Mouse (Mus musculus) stomach, postnatal 0 days (tissue): ENCODE results near the gene Rraga. TPM values are rescaled to one million over a fixed set of nuclear protein-coding genes. Genes with fewer than 3 reads are reported as not detected.

Source experiments
- ATAC-seq: fragments of 200-750 bp; cut with Nextera tagmentation; 2 replicates; pipeline ENCODE4 v1.8.0; 2017; ENCODE audit not compliant: low FRiP score, low TSS enrichment
- DNase-seq: peaks from one replicate; pipeline ENCODE4 v3.0.0-alpha.2; 2016; ENCODE audit warnings: low spot score
- H3K27ac ChIP-seq: fragments of 300-500 bp; sonication (generic); replicated peaks from 2 replicates; pipeline ENCODE4 v1.5.1; 2014; ENCODE audit warnings: mild to moderate bottlenecking, control low read depth
- H3K27me3 ChIP-seq: fragments of 300-500 bp; sonication (generic); 2 replicates; pipeline ENCODE4 v1.6.1; 2014; ENCODE audit warnings: low read length; ENCODE audit not compliant: control insufficient read depth, insufficient read depth
- H3K36me3 ChIP-seq: fragments of 300-500 bp; sonication (generic); 2 replicates; pipeline ENCODE4 v1.6.1; 2014; ENCODE audit warnings: low read length, mixed read lengths; ENCODE audit not compliant: control insufficient read depth, insufficient read depth
- H3K4me1 ChIP-seq: fragments of 300-500 bp; sonication (generic); replicated peaks from 2 replicates; pipeline ENCODE4 v1.6.1; 2014; ENCODE audit warnings: antibody characterized with exemption; ENCODE audit not compliant: control insufficient read depth, insufficient read depth
- H3K4me2 ChIP-seq: fragments of 300-500 bp; sonication (generic); replicated peaks from 2 replicates; pipeline ENCODE4 v1.6.1; 2014; ENCODE audit warnings: low read depth, mild to moderate bottlenecking, control low read depth, moderate library complexity
- H3K4me3 ChIP-seq: fragments of 300-500 bp; sonication (generic); 2 replicates; pipeline ENCODE4 v1.5.1; 2014; ENCODE audit warnings: low read depth, low read length, control low read depth
- H3K9ac ChIP-seq: fragments of 300-500 bp; sonication (generic); 2 replicates; pipeline ENCODE4 v1.6.1; 2014; ENCODE audit warnings: mild to moderate bottlenecking, low read length, control low read depth, mixed read lengths
- H3K9me3 ChIP-seq: fragments of 300-500 bp; sonication (generic); 2 replicates; pipeline ENCODE4 v1.6.1; 2016; ENCODE audit warnings: low read length; ENCODE audit not compliant: control insufficient read depth
- CTCF ChIP-seq: IDR thresholded peaks from 2 replicates; pipeline ENCODE4 v1.5.1; 2016; ENCODE audit warnings: antibody characterized with exemption, low read depth, mild to moderate bottlenecking, moderate library complexity
- EP300 ChIP-seq: optimal IDR thresholded peaks from 2 replicates; pipeline ENCODE3; 2016; ENCODE audit warnings: antibody characterized with exemption
- WGBS: fragments of 180-500 bp; shearing (Covaris S2); extraction: QIAGEN DNeasy Blood & Tissue Kit; methylation state at CpG from one replicate; pipeline ENCODE4 v1.1.7; 2014; 5-methylcytosine and 5-hydroxymethylcytosine counted together
- polyA plus RNA-seq: library from polyadenylated mRNA; unstranded; fragments of >200 nt; fragmentation: Nextera tagmentation; extraction: Ambion mirVana; gene quantifications from 2 replicates; pipeline ENCODE4 v1.2.1, GENCODE M21; 2015

The Rraga gene
- polyA plus RNA-seq, 1 experiment from 2014 or later, result 49.3 TPM

DNA sequence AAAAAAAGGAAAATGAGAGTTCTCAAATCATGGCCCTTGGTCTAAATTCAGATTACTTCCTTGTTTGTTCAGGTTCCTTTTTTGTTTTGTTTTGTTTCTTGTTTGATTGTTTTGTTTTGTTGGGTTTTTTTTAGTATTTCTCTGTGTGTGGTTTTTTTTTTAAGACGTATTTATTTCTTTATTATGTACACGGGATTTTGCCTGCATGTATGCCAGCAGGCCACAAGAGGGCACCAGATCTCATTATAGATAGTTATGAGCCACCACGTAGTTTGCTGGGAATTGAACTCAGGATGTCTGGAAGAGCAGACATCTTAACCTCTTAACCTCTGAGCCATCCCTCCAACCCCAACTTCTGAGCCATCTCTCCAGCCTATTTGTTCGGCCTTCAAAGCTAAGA is 37.5 kb upstream of the Rraga start:
- Histone ChIP-seq H3K4me3 (no peak overlapping the region), H3K9me3 (no peaks in the 10 kb centered on the region), H3K4me2 (no peak overlapping the region), H3K36me3 (no peaks in the 10 kb centered on the region), H3K9ac (no peak overlapping the region), H3K27ac (no peak overlapping the region), H3K27me3 (no peaks in the 10 kb centered on the region), H3K4me1 (no peaks in the 10 kb centered on the region)
- TF ChIP-seq EP300, result no peak
- peak; percentile 75 for TF ChIP-seq CTCF
- WGBS, result 43% methylated on average over 4 of the region's 4 CpGs
- no peak for ATAC-seq
- peak; percentile 27 for DNase-seq

DNA sequence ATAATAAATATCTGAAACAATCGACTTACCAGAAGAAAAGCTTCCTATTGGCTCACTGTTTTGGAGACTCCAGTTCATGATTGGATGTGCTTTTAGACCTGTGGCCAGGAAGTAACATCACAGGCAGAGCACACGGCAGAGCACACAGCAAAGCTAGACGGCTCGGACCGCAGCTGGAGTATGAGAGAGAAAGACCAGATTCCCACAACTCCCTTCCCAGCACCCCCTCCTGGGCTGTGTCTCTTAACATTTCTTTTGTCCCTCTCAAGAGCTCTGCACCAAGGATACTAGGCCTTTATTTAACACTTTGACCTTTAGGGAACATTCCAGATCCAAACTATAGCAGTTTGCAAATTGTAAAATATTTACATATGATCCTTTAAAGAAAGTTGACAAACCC is 36.5 kb upstream of the Rraga start:
- H3K9ac ChIP-seq, result no peak overlapping the region
- WGBS, result 93% methylated on average over 5 of the region's 5 CpGs
- no peaks in the 10 kb centered on the region for H3K36me3 ChIP-seq
- H3K4me2 ChIP-seq, result no peak overlapping the region
- H3K27me3 ChIP-seq, result no peaks in the 10 kb centered on the region
- H3K4me3 ChIP-seq, result no peak overlapping the region
- H3K9me3 ChIP-seq, result no peaks in the 10 kb centered on the region
- no peak for ATAC-seq
- no peak overlapping the region for H3K27ac ChIP-seq
- no peaks in the 10 kb centered on the region for H3K4me1 ChIP-seq
- TF ChIP-seq CTCF (no peak), EP300 (no peak)
- DNase-seq, result no peak

DNA sequence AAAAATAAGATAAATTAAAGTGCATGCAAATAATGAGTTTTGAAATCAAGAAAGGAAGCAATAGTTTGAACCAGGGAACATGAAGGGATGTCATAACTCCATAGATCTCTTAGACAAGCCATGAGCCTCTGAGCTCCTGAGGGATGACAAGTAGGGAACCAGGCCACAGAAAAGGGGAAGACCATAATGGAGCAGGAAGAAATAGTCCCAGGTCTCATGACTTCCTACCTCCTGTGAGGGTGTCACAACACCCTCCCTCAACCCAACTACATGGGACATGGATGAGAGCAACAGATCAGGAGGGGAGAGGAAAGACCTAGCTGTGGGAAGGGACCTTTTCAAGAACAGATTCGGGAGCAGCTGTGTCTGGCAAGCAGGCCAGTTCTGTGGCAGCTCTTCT is 33.9 kb upstream of the Rraga start:
- TF ChIP-seq CTCF (no peak), EP300 (no peak)
- no peaks in the 10 kb centered on the region for H3K9me3 ChIP-seq
- DNase-seq (no peak), ATAC-seq (no peak)
- 86% methylated on average over 1 of the region's 1 CpGs for WGBS
- H3K4me3 ChIP-seq, result no peak overlapping the region
- H3K9ac ChIP-seq, result no peak overlapping the region
- no peak overlapping the region for H3K4me2 ChIP-seq
- H3K27ac ChIP-seq, result no peak overlapping the region
- H3K4me1 ChIP-seq, result no peaks in the 10 kb centered on the region
- no peaks in the 10 kb centered on the region for H3K36me3 ChIP-seq
- H3K27me3 ChIP-seq, result no peaks in the 10 kb centered on the region

DNA sequence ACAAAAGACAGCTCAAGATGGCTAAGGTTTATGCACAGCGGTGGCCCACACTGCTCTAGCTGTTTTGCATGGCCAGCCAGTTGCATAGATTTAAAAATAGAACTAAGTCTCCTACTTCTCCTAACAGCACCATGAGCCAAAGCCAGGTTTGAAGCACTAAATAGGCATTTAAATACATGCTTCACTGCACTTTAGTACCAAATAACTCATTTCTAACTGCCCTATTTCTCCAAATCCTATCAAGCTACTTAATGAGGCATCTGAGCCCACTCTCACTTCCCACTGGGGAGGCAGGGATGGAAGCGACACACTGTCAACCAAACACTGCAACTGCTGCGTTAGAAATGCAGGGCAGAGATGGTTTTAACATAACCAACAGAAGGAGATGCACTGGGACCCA is 31.5 kb upstream of the Rraga start:
- H3K4me1 ChIP-seq, result no peaks in the 10 kb centered on the region
- ATAC-seq (no peak), DNase-seq (no peak)
- 81% methylated on average over 3 of the region's 3 CpGs for WGBS
- H3K4me2 ChIP-seq, result no peak overlapping the region
- no peaks in the 10 kb centered on the region for H3K27me3 ChIP-seq
- TF ChIP-seq CTCF (no peak), EP300 (no peak)
- H3K9ac ChIP-seq, result no peak overlapping the region
- H3K27ac ChIP-seq, result no peak overlapping the region
- no peaks in the 10 kb centered on the region for H3K36me3 ChIP-seq
- no peaks in the 10 kb centered on the region for H3K9me3 ChIP-seq
- H3K4me3 ChIP-seq, result no peak overlapping the region

DNA sequence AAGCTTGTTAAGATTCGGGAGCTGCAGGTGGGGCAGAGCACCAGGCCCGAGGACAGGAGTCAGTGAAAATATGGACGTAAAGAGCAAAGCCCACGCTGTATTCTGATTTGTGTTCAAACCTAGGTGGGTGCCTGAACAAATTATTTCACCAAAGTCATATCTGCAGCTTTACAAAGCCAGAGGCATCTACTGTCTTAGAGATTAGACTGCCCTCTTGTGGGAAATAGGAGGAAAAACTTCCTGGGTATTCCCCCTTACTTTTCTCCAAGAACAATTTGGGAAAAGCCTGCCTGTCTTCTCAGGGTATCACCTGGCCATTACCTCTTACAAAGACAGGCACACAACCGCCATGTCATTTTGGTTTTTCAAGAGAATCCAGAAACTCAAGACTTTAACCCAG is 29.9 kb upstream of the Rraga start:
- 37% methylated on average over 5 of the region's 5 CpGs for WGBS
- H3K4me3 ChIP-seq, result no peak overlapping the region
- no peak for ATAC-seq
- no peak overlapping the region for H3K4me2 ChIP-seq
- H3K9me3 ChIP-seq, result no peaks in the 10 kb centered on the region
- no peaks in the 10 kb centered on the region for H3K4me1 ChIP-seq
- no peak overlapping the region for H3K9ac ChIP-seq
- DNase-seq, result no peak
- H3K27me3 ChIP-seq, result no peaks in the 10 kb centered on the region
- TF ChIP-seq EP300 (no peak), CTCF (peak; percentile 82)
- H3K27ac ChIP-seq, result no peak overlapping the region
- H3K36me3 ChIP-seq, result no peaks in the 10 kb centered on the region

DNA sequence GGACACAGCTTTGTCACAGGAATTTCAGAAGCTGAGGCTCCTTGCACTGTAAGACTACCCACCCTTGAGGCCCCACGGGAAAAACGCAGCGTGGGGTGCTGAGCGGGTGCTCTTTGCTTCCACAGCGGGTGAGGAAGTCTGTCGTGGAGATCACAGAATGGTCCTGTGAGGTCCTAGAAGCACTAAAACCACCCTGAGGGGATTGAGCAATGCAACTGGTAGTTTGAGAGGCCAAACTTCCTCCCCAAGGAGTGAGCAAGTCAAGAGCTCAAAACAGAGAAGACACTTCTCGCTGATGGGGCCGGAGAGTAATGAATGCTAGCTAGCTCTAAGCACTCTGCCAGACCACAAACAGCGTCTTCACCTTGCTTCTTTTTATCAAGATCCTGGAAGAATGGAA is 27.1 kb upstream of the Rraga start:
- Histone ChIP-seq H3K4me2 (no peak overlapping the region), H3K27me3 (no peaks in the 10 kb centered on the region), H3K27ac (no peak overlapping the region), H3K4me3 (no peak overlapping the region), H3K4me1 (no peaks in the 10 kb centered on the region), H3K36me3 (no peaks in the 10 kb centered on the region), H3K9ac (no peak overlapping the region), H3K9me3 (no peaks in the 10 kb centered on the region)
- TF ChIP-seq CTCF (no peak), EP300 (no peak)
- DNase-seq (no peak), ATAC-seq (no peak)
- 78% methylated on average over 9 of the region's 9 CpGs for WGBS
